Mouse (Mus musculus) limb, embryonic 11.5 days (tissue): ENCODE data around the gene Atp6v1c2. TPM values are rescaled to one million over a fixed set of nuclear protein-coding genes. Genes with fewer than 3 reads are reported as not detected.

Source experiments
- ATAC-seq: fragments of 200-750 bp; cut with Nextera tagmentation; 2 replicates; pipeline ENCODE4 v1.8.0; 2017; ENCODE audit warnings: low read depth; ENCODE audit not compliant: insufficient number of reproducible peaks, low FRiP score, low TSS enrichment
- DNase-seq: peaks from one replicate; pipeline ENCODE4 v3.0.0-alpha.2; 2015; ENCODE audit warnings: low spot score
- H3K27ac ChIP-seq: fragments of 300-500 bp; sonication (generic); replicated peaks from 2 replicates; pipeline ENCODE4 v1.5.1; 2014; ENCODE audit warnings: low read depth, mild to moderate bottlenecking, low read length
- H3K27me3 ChIP-seq: fragments of 300-500 bp; sonication (generic); 2 replicates; pipeline ENCODE4 v1.6.1; 2014; ENCODE audit warnings: mild to moderate bottlenecking, low read length, mixed read lengths; ENCODE audit not compliant: control insufficient read depth, insufficient read depth
- H3K36me3 ChIP-seq: fragments of 300-500 bp; sonication (generic); 2 replicates; pipeline ENCODE4 v1.6.1; 2014; ENCODE audit warnings: mild to moderate bottlenecking, low read length, moderate library complexity, mixed read lengths; ENCODE audit not compliant: control insufficient read depth, insufficient read depth
- H3K4me1 ChIP-seq: fragments of 300-500 bp; sonication (generic); 2 replicates; pipeline ENCODE4 v1.6.1; 2014; ENCODE audit warnings: low read length, mixed read lengths; ENCODE audit not compliant: control insufficient read depth, insufficient read depth
- H3K4me2 ChIP-seq: fragments of 300-500 bp; sonication (generic); 2 replicates; pipeline ENCODE4 v1.6.1; 2014; ENCODE audit warnings: low read depth, mild to moderate bottlenecking, moderate library complexity; ENCODE audit not compliant: severe bottlenecking
- H3K4me3 ChIP-seq: fragments of 300-500 bp; sonication (generic); 2 replicates; pipeline ENCODE4 v1.5.1; 2014; ENCODE audit warnings: low read depth, low read length
- H3K9ac ChIP-seq: fragments of 300-500 bp; sonication (generic); 2 replicates; pipeline ENCODE4 v1.6.1; 2014; ENCODE audit warnings: mild to moderate bottlenecking, low read length
- H3K9me3 ChIP-seq: fragments of 300-500 bp; sonication (generic); 2 replicates; pipeline ENCODE4 v1.6.1; 2016; ENCODE audit warnings: low read length; ENCODE audit not compliant: control insufficient read depth
- WGBS: fragments of 180-500 bp; shearing (Covaris S2); extraction: QIAGEN DNeasy Blood & Tissue Kit; methylation state at CpG from one replicate; pipeline ENCODE4 v1.1.7; 2014; 5-methylcytosine and 5-hydroxymethylcytosine counted together
- polyA plus RNA-seq: library from polyadenylated mRNA; unstranded; fragments of >200 nt; fragmentation: Nextera tagmentation; extraction: Ambion mirVana; gene quantifications from 2 replicates; pipeline ENCODE4 v1.2.1, GENCODE M21; 2014

Gene Atp6v1c2
- polyA plus RNA-seq, 1 experiment from 2014 or later = 0.23 TPM

DNA sequence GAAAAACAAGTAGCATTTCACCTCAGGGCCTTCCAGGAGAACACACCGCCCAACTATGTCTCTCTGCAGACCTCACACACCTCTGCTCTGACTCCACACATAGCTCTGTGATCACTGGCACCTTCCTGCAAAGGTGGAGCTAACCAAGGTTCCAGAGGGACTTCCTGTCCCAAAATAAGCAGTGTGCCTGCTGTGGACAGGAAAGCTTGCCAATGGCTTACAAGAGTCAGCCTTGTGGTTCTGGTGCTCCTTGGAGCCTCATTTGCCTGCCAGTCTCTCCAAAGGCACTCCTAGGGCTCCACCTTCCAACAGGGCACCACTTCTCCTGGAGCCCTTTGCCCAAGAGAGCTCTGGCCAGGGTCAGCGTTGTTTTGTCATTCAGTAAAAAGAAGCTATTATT is 64.3 kb downstream of the Atp6v1c2 start:
- WGBS = 78% methylated on average over 2 of the region's 2 CpGs
- H3K4me1 ChIP-seq = peaks cover 13% of the 10 kb centered on the region
- no peak overlapping the region for H3K4me3 ChIP-seq
- H3K27me3 ChIP-seq = no peaks in the 10 kb centered on the region
- DNase-seq (no peak), ATAC-seq (no peak)
- H3K36me3 ChIP-seq = peaks cover 6% of the 10 kb centered on the region; the same call in 1 of the 2 replicates
- H3K27ac ChIP-seq = no peak overlapping the region
- no peak overlapping the region for H3K4me2 ChIP-seq
- H3K9me3 ChIP-seq = no peaks in the 10 kb centered on the region
- no peak overlapping the region for H3K9ac ChIP-seq

DNA sequence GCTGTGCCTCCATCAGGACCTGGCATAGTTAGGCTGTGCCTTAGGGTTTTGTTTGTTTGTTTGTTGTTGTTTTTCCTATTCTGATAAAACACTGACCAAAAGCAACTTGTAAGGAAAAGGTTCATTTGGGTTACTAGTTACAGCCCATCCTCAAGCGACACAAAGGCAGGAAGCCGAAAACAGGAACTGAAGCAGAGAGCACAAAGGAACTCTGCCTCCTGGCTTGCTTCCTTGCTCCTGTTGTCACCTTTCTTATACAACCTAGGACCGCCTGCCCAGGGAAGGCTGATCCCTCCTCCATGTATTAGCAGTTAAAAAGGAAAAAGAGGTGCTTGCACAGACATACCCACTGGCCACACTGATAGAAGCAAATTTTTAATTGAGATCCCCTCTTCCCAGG is 65.3 kb downstream of the Atp6v1c2 start:
- H3K27me3 ChIP-seq = no peaks in the 10 kb centered on the region
- H3K4me1 ChIP-seq = peaks cover 12% of the 10 kb centered on the region
- no peak overlapping the region for H3K4me2 ChIP-seq
- DNase-seq (no peak), ATAC-seq (no peak)
- peaks cover 2% of the 10 kb centered on the region; the same call in 1 of the 2 replicates for H3K36me3 ChIP-seq
- H3K9ac ChIP-seq = no peak overlapping the region
- WGBS = 83% methylated on average over 3 of the region's 3 CpGs
- H3K27ac ChIP-seq = no peak overlapping the region
- no peak overlapping the region for H3K4me3 ChIP-seq
- H3K9me3 ChIP-seq = no peaks in the 10 kb centered on the region

DNA sequence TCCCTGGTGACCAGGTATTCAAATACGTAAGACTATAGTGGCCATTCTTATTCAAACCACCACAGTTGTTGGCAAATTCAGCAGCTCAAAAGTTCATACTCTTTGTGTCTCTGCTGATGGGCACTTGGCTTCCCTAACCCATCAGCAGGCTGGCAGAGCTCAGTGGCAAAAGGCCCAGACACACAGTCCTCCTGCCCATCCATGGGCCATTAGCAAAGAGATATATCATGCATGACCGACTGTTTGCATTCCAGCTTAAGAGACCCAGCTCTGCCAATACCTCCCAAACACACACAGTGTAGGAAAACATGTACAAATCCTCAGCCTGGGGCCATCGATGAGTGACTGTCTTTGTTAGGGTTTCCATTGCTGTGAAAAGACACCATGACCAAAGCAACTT is 68.2 kb downstream of the Atp6v1c2 start:
- WGBS = 93% methylated on average over 3 of the region's 3 CpGs
- no peak overlapping the region for H3K9ac ChIP-seq

DNA sequence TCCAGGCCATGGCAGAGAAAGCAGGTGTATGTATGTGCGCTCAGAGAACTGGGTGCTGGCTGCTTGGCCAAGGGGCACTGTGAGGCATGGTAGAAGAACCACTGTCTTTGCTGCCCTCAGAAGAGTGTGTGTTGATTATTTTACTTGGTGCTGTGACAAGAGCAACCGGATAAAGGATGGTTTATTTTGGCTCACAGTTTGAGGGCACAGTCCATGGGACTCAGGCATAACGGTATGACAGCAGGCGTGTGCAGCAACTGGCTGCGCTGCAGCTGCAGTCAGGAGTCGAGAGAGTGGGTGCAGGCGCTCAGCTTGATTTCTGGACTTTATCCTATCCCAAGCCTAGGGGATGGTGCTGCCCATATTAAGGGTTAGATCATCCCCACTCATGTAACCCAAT is 70.7 kb downstream of the Atp6v1c2 start:
- H3K9ac ChIP-seq = no peak overlapping the region
- no peaks in the 10 kb centered on the region for H3K27me3 ChIP-seq
- no peak overlapping the region for H3K4me3 ChIP-seq
- DNase-seq = no peak
- WGBS = 89% methylated on average over 7 of the region's 7 CpGs
- no peak overlapping the region for H3K4me2 ChIP-seq
- H3K36me3 ChIP-seq = no peaks in the 10 kb centered on the region
- H3K27ac ChIP-seq = no peak overlapping the region
- no peaks in the 10 kb centered on the region for H3K9me3 ChIP-seq
- ATAC-seq = no peak
- no peaks in the 10 kb centered on the region for H3K4me1 ChIP-seq

More for the DNA sequence above, 68.2 kb downstream of the Atp6v1c2 start:
- H3K4me2 ChIP-seq = no peak overlapping the region
- 0 out of 2 replicates have a peak, but pooled peaks cover 2% of the 10 kb centered on the region for H3K4me1 ChIP-seq
- H3K27ac ChIP-seq = no peak overlapping the region
- H3K36me3 ChIP-seq = no peaks in the 10 kb centered on the region
- H3K9me3 ChIP-seq = no peaks in the 10 kb centered on the region
- ATAC-seq (no peak), DNase-seq (no peak)
- H3K27me3 ChIP-seq = no peaks in the 10 kb centered on the region
- no peak overlapping the region for H3K4me3 ChIP-seq

GRCm38 (mm10) chr12:17256905-17257304 is 72.3 kb downstream of the Atp6v1c2 start:
- Histone ChIP-seq H3K36me3 (no peaks in the 10 kb centered on the region), H3K27me3 (no peaks in the 10 kb centered on the region), H3K4me2 (no peak overlapping the region), H3K9ac (no peak overlapping the region), H3K4me3 (no peak overlapping the region), H3K9me3 (no peaks in the 10 kb centered on the region), H3K4me1 (no peaks in the 10 kb centered on the region), H3K27ac (no peak overlapping the region)
- peak; percentile 58; the same call in 1 of the 2 replicates for ATAC-seq
- 4% methylated on average over 10 of the region's 10 CpGs for WGBS
- peak; percentile 73 for DNase-seq

- Histone ChIP-seq H3K36me3 (no peaks in the 10 kb centered on the region), H3K9me3 (no peaks in the 10 kb centered on the region), H3K9ac (no peak overlapping the region), H3K4me1 (no peaks in the 10 kb centered on the region), H3K27ac (no peak overlapping the region), H3K4me2 (no peak overlapping the region), H3K27me3 (no peaks in the 10 kb centered on the region), H3K4me3 (no peak overlapping the region)
- ATAC-seq = no peak
- no peak for DNase-seq
- 88% methylated on average over 6 of the region's 6 CpGs for WGBS
Observed at GRCm38 (mm10) chr12:17255602-17256001, 73.6 kb downstream of the Atp6v1c2 start.

- Histone ChIP-seq H3K4me2 (no peak overlapping the region), H3K27me3 (no peaks in the 10 kb centered on the region), H3K9ac (no peak overlapping the region), H3K9me3 (no peaks in the 10 kb centered on the region), H3K27ac (no peak overlapping the region), H3K4me3 (no peak overlapping the region), H3K36me3 (no peaks in the 10 kb centered on the region), H3K4me1 (no peaks in the 10 kb centered on the region)
- 9% methylated on average over 9 of the region's 9 CpGs for WGBS
- DNase-seq (peak; percentile 89), ATAC-seq (no peak)
Observed at GRCm38 (mm10) chr12:17253069-17253468, 76.1 kb downstream of the Atp6v1c2 start.

- ATAC-seq (no peak), DNase-seq (no peak)
- no peak overlapping the region for H3K4me2 ChIP-seq
- H3K27me3 ChIP-seq = no peaks in the 10 kb centered on the region
- no peak overlapping the region for H3K9ac ChIP-seq
- H3K9me3 ChIP-seq = no peaks in the 10 kb centered on the region
- 73% methylated on average over 8 of the region's 8 CpGs for WGBS
- no peaks in the 10 kb centered on the region for H3K4me1 ChIP-seq
- no peaks in the 10 kb centered on the region for H3K36me3 ChIP-seq
- H3K27ac ChIP-seq = no peak overlapping the region
- no peak overlapping the region for H3K4me3 ChIP-seq
Observed at GRCm38 (mm10) chr12:17250962-17251361, 78.2 kb downstream of the Atp6v1c2 start.

DNA sequence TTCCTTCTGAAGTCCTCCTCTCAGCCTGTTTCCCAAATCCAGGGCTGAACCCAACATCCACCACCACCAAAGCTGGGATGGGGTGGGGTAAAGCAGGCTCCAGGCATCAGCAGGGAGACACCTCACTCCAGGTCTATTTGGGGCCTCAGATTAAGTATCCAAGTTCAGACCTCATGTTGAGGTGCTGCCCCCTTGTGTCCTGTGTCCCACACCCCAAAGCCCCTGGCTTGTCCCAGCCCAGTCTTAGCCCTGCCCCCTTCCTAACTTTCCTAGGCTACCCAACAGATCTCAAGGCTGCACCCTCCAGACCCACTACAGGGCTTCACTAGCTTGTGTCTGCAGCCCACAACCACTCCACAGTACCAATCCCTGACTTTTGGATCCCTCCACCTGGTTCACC is 87.1 kb downstream of the Atp6v1c2 start:
- Histone ChIP-seq H3K4me2 (no peak overlapping the region), H3K4me1 (0 out of 2 replicates have a peak, but pooled peaks cover 5% of the 10 kb centered on the region), H3K4me3 (no peak overlapping the region), H3K27ac (no peak overlapping the region), H3K36me3 (no peaks in the 10 kb centered on the region), H3K9ac (no peak overlapping the region), H3K9me3 (peaks cover 3% of the 10 kb centered on the region; the same call in 1 of the 2 replicates), H3K27me3 (no peaks in the 10 kb centered on the region)
- DNase-seq (no peak), ATAC-seq (no peak)
